Mouse (Mus musculus) heart, adult 2 months (tissue): Measurements from ENCODE around the gene Tesk2.

Source experiments
- CTCF ChIP-seq: fragments of 200-600 bp; IDR thresholded peaks from 2 replicates; pipeline ENCODE4 v1.8.1; 2022; ENCODE audit warnings: antibody characterized with exemption, mild to moderate bottlenecking, moderate library complexity
- EP300 ChIP-seq: fragments of 200-500 bp; IDR thresholded peaks from 2 replicates; pipeline ENCODE4 v1.6.1; 2011; ENCODE audit warnings: low read depth, low read length, control low read depth; ENCODE audit not compliant: insufficient read depth
- POLR2A ChIP-seq: fragments of 200-500 bp; IDR thresholded peaks from 2 replicates; pipeline ENCODE4 v1.6.1; 2011; ENCODE audit warnings: mild to moderate bottlenecking, low read depth, low read length, control low read depth; ENCODE audit not compliant: insufficient read depth

DNA sequence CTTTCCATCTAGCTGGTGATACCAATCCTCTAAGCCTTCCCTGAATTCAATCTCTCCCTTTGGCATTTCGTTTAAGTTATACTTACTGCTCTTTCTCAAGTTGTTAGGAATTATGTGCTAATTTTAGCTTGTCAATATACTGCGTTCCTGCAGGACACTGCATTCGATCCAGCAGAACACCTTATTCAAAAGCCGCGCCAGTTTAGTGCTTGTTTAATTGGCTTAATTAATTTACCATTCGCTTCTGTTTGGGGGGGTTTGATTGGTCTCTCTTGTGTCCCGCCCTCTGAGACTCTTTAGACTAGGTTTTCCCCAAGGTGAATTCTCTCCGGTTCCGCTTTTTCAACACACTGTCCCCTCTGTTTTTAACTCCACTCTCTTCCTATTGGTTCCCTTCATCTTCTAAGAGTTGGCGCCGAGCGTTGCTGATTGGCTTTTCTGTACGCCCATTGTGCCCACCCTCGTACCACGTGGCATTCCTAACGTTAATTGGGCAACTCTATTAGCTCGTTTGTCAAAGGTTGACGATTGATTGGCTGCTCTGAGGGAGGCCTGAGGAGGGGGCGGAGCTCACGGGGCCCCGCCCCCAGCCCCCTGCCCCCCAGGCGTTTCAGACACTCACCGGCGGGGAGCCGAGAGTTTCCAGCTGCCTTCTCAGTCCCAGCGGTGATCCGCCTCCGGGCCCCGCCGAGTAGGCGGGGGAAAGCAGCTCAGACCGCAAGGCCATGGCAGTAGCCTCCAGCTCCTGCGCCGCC, at the start of gene Tesk2:
- TF ChIP-seq CTCF = no peak
- 0 out of 2 replicates have a peak, but pooled peaks have one; percentile 14 for TF ChIP-seq EP300
- TF ChIP-seq POLR2A = peak; percentile 57
